Mouse (Mus musculus): ENCODE data around the gene Clic6. TPM values are rescaled to one million over a fixed set of nuclear protein-coding genes. Genes with fewer than 3 reads are reported as not detected.

Gene Clic6
- polyA plus RNA-seq, 1 experiment = not detected

DNA sequence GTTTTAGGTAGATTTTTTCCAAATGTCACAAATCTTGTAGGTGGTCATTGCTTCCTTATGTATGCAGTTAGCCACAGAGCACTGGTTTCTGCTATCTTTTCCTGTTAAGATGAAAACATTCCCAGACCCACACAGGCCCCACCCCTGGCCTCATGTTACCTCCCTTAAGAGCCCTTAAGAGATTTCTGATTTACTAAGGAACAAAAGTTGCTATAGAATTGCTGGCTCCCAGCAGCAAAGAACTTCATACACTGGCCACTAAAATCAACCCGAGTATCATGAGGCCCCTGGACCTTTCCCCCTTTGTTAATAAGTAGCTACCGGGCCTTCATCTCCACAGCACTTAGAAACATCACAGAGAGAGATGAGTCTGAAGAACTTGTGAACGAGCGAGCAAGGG is 33.2 kb downstream of the Clic6 start:
- TF ChIP-seq USF1 (IDR thresholded peaks at IDR 0.05; ENCODE audit: low read depth) = no peak
- no peak for TF ChIP-seq E2F4 (IDR thresholded peaks at IDR 0.05; ENCODE audit: insufficient read depth)
- no peak for TF ChIP-seq MAX (IDR thresholded peaks at IDR 0.05; ENCODE audit: low read depth)
- H3K4me3 ChIP-seq = no peak overlapping the region
- H3K27me3 ChIP-seq (ENCODE audit: control insufficient read depth, insufficient read depth, insufficient read length) = no peaks in the 10 kb centered on the region
- no peaks in the 10 kb centered on the region for H3K36me3 ChIP-seq (ENCODE audit: control insufficient read depth, insufficient read depth)
- no peak overlapping the region for H3ac ChIP-seq (ENCODE audit: control insufficient read depth, insufficient read length)
- no peak overlapping the region for H3K4me2 ChIP-seq (ENCODE audit: low read depth)
- H3K79me2 ChIP-seq (ENCODE audit: control insufficient read depth, insufficient read depth) = no peaks in the 10 kb centered on the region

DNA sequence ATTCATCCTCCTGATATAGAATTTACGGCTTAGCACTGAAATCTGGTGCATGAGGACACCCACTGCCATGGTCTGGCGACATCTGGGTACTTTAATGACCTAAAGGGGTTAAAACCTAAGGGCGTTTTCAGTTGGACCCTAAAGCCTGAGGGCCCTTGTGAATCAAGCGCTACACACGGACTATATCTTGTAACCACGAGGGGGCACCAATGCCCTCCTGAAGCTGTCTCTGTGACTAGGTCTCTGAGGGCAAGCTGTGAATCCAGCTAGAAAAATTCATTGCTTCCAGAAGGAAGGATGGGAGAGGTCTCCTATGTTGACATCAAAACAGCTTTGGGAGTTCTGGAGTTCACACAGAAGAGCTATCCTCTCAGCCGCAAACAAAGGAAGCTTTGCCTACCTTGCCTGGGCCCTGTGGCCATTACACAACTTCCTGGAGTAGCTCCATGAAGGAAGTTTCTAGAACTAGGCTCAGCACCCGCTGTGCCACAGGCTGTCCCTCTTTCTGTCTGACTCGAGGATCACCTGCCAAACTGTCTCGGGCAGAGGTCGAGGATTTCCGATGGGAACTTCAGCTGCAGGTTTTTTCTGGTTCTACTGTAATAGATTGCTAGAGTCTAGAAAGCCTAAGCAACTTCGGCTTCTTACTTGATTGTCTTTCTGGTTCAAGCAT is 34.4 kb downstream of the Clic6 start:
- no peak for TF ChIP-seq SRF (IDR thresholded peaks at IDR 0.05; ENCODE audit: control insufficient read depth, insufficient read length, low read depth)
- no peak for TF ChIP-seq USF1 (IDR thresholded peaks at IDR 0.05; ENCODE audit: low read depth)
- no peak for TF ChIP-seq MYOG (IDR thresholded peaks at IDR 0.05; ENCODE audit: control insufficient read depth in 1 of 3, insufficient read depth in 1 of 3, insufficient read length in 2 of 3, low read depth in 2 of 3)
- TF ChIP-seq TCF3 (IDR thresholded peaks at IDR 0.05; ENCODE audit: insufficient read length, low read depth) = no peak
- TF ChIP-seq POLR2A (IDR thresholded peaks at IDR 0.05; ENCODE audit: insufficient read length, low read depth) = no peak
- TF ChIP-seq TCF12 (IDR thresholded peaks at IDR 0.05; ENCODE audit: insufficient read depth, poor library complexity, severe bottlenecking) = no peak
- no peak for TF ChIP-seq REST (IDR thresholded peaks at IDR 0.05; ENCODE audit: insufficient read depth, insufficient read length)
- TF ChIP-seq CEBPB (IDR thresholded peaks at IDR 0.05; ENCODE audit: insufficient read depth, poor library complexity, severe bottlenecking) = no peak
- no peak for TF ChIP-seq MYOD1 (IDR thresholded peaks at IDR 0.05; ENCODE audit: control insufficient read depth in 1 of 3, insufficient read length in 2 of 3, low read depth in 2 of 3)
- no peak for TF ChIP-seq MAX (IDR thresholded peaks at IDR 0.05; ENCODE audit: low read depth)
- TF ChIP-seq E2F4 (IDR thresholded peaks at IDR 0.05; ENCODE audit: insufficient read depth) = no peak
- TF ChIP-seq POLR2AphosphoS2 (IDR thresholded peaks at IDR 0.05; ENCODE audit: insufficient read length, low read depth) = no peak
- Histone ChIP-seq H3K27me3 (ENCODE audit: control insufficient read depth, insufficient read depth, insufficient read length) (no peaks in the 10 kb centered on the region), H3K36me3 (ENCODE audit: control insufficient read depth, insufficient read depth) (no peaks in the 10 kb centered on the region), H3K79me2 (ENCODE audit: control insufficient read depth, insufficient read depth) (no peaks in the 10 kb centered on the region), H3K4me2 (ENCODE audit: low read depth) (no peak overlapping the region), H3ac (ENCODE audit: control insufficient read depth, insufficient read length) (no peak overlapping the region), H3K4me3 (no peak overlapping the region)

DNA sequence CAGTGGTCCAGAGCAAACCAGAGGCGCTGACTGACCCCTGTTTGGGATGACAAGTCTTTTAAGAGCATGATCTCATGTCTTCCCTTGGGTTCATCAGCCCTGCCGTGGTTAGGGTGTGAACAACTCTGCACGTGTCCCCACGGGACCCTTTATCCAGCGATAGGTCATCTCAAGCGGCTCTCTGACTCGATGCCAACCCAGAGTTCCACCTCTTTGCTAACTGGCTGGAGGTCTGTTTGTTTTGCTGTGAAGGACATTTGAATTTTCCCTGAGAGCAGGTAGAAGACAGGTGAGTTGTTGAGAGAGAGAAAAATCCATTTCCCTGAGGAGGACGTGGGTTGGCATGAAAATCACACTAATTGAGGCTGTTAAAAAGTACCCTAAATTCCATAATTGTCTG is 37.8 kb downstream of the Clic6 start:
- Histone ChIP-seq H3K79me2 (ENCODE audit: control insufficient read depth, insufficient read depth) (no peaks in the 10 kb centered on the region), H3K4me2 (ENCODE audit: low read depth) (no peak overlapping the region), H3K27me3 (ENCODE audit: control insufficient read depth, insufficient read depth, insufficient read length) (no peaks in the 10 kb centered on the region), H3K4me3 (no peak overlapping the region), H3ac (ENCODE audit: control insufficient read depth, insufficient read length) (no peak overlapping the region), H3K36me3 (ENCODE audit: control insufficient read depth, insufficient read depth) (no peaks in the 10 kb centered on the region)
- TF ChIP-seq POLR2AphosphoS2 (IDR thresholded peaks at IDR 0.05; ENCODE audit: insufficient read length, low read depth) (no peak), TCF3 (IDR thresholded peaks at IDR 0.05; ENCODE audit: insufficient read length, low read depth) (no peak), MYOD1 (IDR thresholded peaks at IDR 0.05; ENCODE audit: control insufficient read depth in 1 of 3, insufficient read length in 2 of 3, low read depth in 2 of 3) (no peak), USF1 (IDR thresholded peaks at IDR 0.05; ENCODE audit: low read depth) (no peak), MAX (IDR thresholded peaks at IDR 0.05; ENCODE audit: low read depth) (no peak), TCF12 (IDR thresholded peaks at IDR 0.05; ENCODE audit: insufficient read depth, poor library complexity, severe bottlenecking) (no peak), CEBPB (IDR thresholded peaks at IDR 0.05; ENCODE audit: insufficient read depth, poor library complexity, severe bottlenecking) (no peak), MYOG (IDR thresholded peaks at IDR 0.05; ENCODE audit: control insufficient read depth in 1 of 3, insufficient read depth in 1 of 3, insufficient read length in 2 of 3, low read depth in 2 of 3) (no peak), E2F4 (IDR thresholded peaks at IDR 0.05; ENCODE audit: insufficient read depth) (no peak), POLR2A (IDR thresholded peaks at IDR 0.05; ENCODE audit: insufficient read length, low read depth) (no peak), SRF (IDR thresholded peaks at IDR 0.05; ENCODE audit: control insufficient read depth, insufficient read length, low read depth) (no peak), REST (IDR thresholded peaks at IDR 0.05; ENCODE audit: insufficient read depth, insufficient read length) (no peak)

DNA sequence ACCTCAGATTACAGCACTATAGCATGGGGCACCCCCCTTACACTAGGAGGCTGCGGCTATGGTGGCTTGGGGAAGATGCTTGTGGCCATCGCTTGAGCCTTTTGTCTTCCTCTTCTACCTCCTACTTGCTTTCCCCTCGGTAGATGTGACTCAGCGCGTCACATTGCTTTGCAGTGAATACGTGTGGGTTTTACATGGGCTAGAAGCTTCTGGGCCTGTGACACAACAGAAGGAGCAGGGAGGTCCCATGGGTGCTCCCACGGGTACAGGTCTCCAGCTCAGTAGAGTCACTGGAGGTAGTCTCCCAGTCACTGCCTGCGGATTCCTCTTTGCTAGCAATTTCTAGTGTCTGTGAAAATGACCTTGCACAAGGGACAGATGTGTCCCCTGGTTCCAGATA is 39.1 kb downstream of the Clic6 start:
- Histone ChIP-seq H3K36me3 (ENCODE audit: control insufficient read depth, insufficient read depth) (no peaks in the 10 kb centered on the region), H3ac (ENCODE audit: control insufficient read depth, insufficient read length) (no peak overlapping the region)
- TF ChIP-seq POLR2A (IDR thresholded peaks at IDR 0.05; ENCODE audit: insufficient read length, low read depth) = no peak
- no peak for TF ChIP-seq SRF (IDR thresholded peaks at IDR 0.05; ENCODE audit: control insufficient read depth, insufficient read length, low read depth)
- no peak for TF ChIP-seq MYOG (IDR thresholded peaks at IDR 0.05; ENCODE audit: control insufficient read depth in 1 of 3, insufficient read depth in 1 of 3, insufficient read length in 2 of 3, low read depth in 2 of 3)
- TF ChIP-seq REST (IDR thresholded peaks at IDR 0.05; ENCODE audit: insufficient read depth, insufficient read length) = no peak
- TF ChIP-seq CEBPB (IDR thresholded peaks at IDR 0.05; ENCODE audit: insufficient read depth, poor library complexity, severe bottlenecking) = no peak
- no peak for TF ChIP-seq MAX (IDR thresholded peaks at IDR 0.05; ENCODE audit: low read depth)
- no peak for TF ChIP-seq TCF3 (IDR thresholded peaks at IDR 0.05; ENCODE audit: insufficient read length, low read depth)
- no peak for TF ChIP-seq USF1 (IDR thresholded peaks at IDR 0.05; ENCODE audit: low read depth)
- TF ChIP-seq TCF12 (IDR thresholded peaks at IDR 0.05; ENCODE audit: insufficient read depth, poor library complexity, severe bottlenecking) = no peak
- TF ChIP-seq MYOD1 (IDR thresholded peaks at IDR 0.05; ENCODE audit: control insufficient read depth in 1 of 3, insufficient read length in 2 of 3, low read depth in 2 of 3) = no peak
- no peak for TF ChIP-seq E2F4 (IDR thresholded peaks at IDR 0.05; ENCODE audit: insufficient read depth)
- TF ChIP-seq POLR2AphosphoS2 (IDR thresholded peaks at IDR 0.05; ENCODE audit: insufficient read length, low read depth) = no peak

DNA sequence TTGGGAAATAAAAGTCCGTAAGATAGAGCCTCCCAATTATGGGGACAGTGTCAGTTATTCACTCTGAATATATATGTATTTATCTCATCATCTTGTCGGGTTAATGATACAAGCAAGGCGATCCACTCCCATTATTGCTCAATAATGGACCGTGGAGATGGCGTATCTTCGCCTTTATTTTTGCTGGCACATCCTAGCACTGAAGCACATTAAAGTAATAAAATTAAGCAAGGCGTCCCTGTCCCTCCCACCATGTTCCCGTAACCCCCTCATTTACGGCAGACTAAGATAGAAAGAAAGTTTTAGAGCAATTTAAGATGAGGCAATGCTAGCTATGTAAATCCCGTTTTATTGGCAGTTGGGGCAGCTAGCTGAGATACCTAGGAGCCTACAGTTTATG is 40.4 kb downstream of the Clic6 start:
- Histone ChIP-seq H3K4me2 (ENCODE audit: low read depth) (no peak overlapping the region), H3K27me3 (ENCODE audit: control insufficient read depth, insufficient read depth, insufficient read length) (no peaks in the 10 kb centered on the region), H3K36me3 (ENCODE audit: control insufficient read depth, insufficient read depth) (no peaks in the 10 kb centered on the region), H3K79me2 (ENCODE audit: control insufficient read depth, insufficient read depth) (no peaks in the 10 kb centered on the region), H3ac (ENCODE audit: control insufficient read depth, insufficient read length) (no peak overlapping the region), H3K4me3 (no peak overlapping the region)
- TF ChIP-seq POLR2A (IDR thresholded peaks at IDR 0.05; ENCODE audit: insufficient read length, low read depth) (no peak), USF1 (IDR thresholded peaks at IDR 0.05; ENCODE audit: low read depth) (no peak), TCF12 (IDR thresholded peaks at IDR 0.05; ENCODE audit: insufficient read depth, poor library complexity, severe bottlenecking) (no peak), SRF (IDR thresholded peaks at IDR 0.05; ENCODE audit: control insufficient read depth, insufficient read length, low read depth) (no peak), REST (IDR thresholded peaks at IDR 0.05; ENCODE audit: insufficient read depth, insufficient read length) (no peak), POLR2AphosphoS2 (IDR thresholded peaks at IDR 0.05; ENCODE audit: insufficient read length, low read depth) (no peak), TCF3 (IDR thresholded peaks at IDR 0.05; ENCODE audit: insufficient read length, low read depth) (no peak), MAX (IDR thresholded peaks at IDR 0.05; ENCODE audit: low read depth) (no peak), CEBPB (IDR thresholded peaks at IDR 0.05; ENCODE audit: insufficient read depth, poor library complexity, severe bottlenecking) (no peak), MYOD1 (IDR thresholded peaks at IDR 0.05; ENCODE audit: control insufficient read depth in 1 of 3, insufficient read length in 2 of 3, low read depth in 2 of 3) (no peak), E2F4 (IDR thresholded peaks at IDR 0.05; ENCODE audit: insufficient read depth) (no peak), MYOG (IDR thresholded peaks at IDR 0.05; ENCODE audit: control insufficient read depth in 1 of 3, insufficient read depth in 1 of 3, insufficient read length in 2 of 3, low read depth in 2 of 3) (no peak)

More for the DNA sequence above, 39.1 kb downstream of the Clic6 start:
- Histone ChIP-seq H3K79me2 (ENCODE audit: control insufficient read depth, insufficient read depth) (no peaks in the 10 kb centered on the region), H3K4me3 (no peak overlapping the region), H3K4me2 (ENCODE audit: low read depth) (peak overlapping the region; percentile 2), H3K27me3 (ENCODE audit: control insufficient read depth, insufficient read depth, insufficient read length) (no peaks in the 10 kb centered on the region)

Measured in myocyte (in vitro differentiated cells).